Mouse (Mus musculus) thymus, postnatal 25 days (tissue): ENCODE data around the gene Ccser2.

Source experiments
- DNase-seq: peaks from one replicate; pipeline ENCODE4 v3.0.0; 2022

The Ccser2 gene

DNA sequence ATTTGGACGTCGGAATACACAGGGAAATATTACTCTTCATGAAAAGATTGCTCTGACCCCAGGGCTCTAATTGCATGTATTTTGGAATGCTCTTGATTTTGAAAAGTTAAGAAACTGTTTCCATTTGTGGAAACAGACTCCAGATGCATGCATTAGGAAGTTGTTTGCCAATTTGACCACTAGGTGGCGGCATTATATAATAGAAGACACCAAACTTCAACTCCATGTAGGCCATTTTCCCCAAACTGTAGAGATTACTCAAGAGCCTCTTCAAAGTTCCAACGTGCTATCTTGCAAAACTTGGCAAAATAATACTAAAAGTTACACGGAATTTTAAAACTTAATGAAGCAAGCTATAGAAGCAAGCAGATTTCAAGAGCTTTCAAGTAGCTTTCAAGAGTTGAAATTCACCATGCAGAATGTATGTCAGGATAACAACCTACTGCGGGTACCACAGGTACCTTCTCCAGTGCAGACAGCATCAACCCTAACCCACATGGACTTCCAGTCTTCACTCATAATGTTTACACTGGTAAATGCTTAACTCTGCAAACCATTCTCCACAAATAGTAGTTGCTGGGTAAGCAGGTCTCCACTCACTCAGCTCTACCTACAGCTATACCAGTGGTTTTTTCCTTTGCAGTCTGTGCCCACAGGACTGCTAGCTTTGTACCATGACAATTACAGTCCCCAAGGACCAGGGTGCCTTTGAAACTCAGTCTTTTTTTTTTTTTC, 101.4 kb downstream of the Ccser2 start:
- DNase-seq, result peak; percentile 60

DNA sequence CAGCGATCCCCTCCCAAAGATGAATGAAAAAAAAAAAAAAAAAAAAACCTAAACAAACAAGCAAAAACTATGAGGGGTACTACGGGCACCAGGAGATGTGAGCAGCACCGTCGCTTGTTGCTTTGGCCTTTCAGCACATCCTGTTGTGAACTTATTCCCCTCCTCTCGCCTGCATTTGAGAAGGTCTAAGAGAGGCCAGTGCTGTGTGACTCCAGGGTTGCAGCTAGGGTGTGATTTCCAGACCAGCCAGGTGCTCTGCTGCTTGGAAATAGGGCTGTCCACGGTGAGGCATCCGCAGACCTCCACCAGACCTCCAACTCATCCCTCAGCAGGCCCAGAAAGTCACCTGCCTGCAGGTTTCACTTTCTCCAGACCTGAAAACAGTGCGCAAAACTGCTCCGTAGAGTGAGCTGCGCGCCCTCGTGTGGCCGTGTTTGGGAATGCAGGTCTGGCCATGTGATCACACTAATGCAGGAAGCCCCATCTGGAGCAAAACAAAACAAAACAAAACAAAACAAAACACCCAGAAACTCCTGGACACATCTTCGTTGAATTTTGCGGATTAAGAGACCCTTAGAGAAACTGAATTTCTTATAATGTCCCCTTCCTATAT, 104.6 kb downstream of the Ccser2 start:
- peak; percentile 92 for DNase-seq

DNA sequence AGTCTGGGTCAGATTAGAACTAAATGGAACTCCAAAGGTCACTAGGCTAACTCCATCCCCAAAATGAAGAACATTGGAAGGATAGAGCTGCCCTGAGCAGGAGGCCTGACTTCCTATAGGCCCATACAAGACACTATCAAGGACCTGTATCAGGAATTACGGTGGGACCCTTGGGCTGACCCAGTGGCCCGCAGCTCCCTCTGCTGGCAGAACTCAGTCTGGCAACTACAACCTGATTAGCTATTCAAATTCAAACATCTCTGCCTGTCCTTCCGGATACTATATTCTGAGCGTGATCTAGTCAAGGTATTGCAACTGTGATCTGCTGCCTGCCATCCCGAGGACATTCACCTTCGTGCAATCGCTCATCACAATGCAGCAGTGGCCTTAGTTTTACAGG, 106.2 kb downstream of the Ccser2 start:
- peak; percentile 55 for DNase-seq

DNA sequence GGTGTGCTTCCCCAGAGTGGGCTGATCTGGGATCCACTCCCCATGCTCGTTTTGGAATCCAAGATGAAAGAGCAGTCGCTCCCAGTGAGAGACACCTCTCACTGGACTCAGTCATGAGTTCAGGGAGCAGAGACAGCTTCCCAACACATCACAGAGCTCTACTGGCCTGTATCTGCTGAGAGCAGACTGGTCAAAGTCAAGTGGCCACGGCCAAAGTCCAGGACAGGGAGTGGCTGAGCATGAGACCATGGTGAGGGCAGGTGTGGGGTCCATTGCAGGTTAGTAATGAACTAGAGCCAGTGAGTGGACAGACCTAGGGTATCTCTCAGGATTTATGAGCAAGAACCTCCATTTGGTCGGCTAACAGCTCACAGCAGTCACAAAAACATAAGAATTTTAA, 109.6 kb downstream of the Ccser2 start:
- DNase-seq, result no peak

DNA sequence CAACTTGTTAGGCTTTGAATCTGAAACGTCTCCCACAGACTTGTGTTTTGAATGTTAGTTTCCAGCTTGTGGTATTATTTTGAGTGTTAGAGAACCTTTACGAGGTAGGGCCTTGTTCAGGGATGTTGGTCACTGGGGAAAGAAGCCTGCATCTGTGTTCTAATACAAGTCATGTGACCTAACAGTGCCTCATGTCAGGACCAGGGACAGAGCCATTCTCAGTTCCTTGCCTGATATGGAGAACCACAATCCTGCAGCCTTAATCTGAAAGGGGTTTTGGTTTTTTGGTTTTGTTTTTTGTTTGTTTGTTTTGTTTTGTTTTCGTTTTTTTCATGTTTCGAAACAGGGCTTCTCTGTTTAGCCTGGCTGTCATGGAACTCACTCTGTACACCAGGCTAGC, 115.6 kb downstream of the Ccser2 start:
- no peak for DNase-seq

DNA sequence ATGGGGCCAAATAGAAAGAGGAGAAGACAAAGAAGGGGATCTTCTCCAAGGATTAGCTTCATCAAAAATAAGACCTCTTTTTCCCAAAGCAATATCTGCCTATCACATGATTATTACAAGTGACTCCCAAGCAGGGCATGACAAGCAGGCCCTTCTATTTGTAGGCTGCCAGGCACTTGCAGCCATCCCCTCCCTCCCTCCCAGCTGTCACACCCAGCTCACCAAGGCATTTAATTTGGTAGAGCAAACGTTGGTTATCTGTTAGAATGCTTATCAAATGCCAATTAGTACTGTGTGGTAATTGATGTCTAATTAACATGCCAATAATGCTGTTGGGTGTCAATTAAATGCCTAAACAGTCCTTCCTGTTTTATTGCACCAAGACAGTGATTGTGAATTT, 119.7 kb downstream of the Ccser2 start:
- DNase-seq, result no peak
